Mouse (Mus musculus): ENCODE data around the gene Rack1.

GRCm38 (mm10) chr11:48842378-48842792, 42.3 kb downstream of the Rack1 start:
- TF ChIP-seq CTCF (IDR thresholded peaks at IDR 0.05; ENCODE audit: low read depth, low read length) (no peak), GATA1 (IDR thresholded peaks at IDR 0.05; ENCODE audit: borderline replicate concordance, low read length) (no peak)

Data from G1E (cell line).